Mouse (Mus musculus): ENCODE measurements around the gene Gpr173. TPM values are rescaled to one million over a fixed set of nuclear protein-coding genes. Genes with fewer than 3 reads are reported as not detected.

Gpr173 gene
- polyA plus RNA-seq (2012; ENCODE audit: insufficient read depth, low replicate concordance): not detected in 2 replicates

GRCm38 (mm10) chrX:152368397-152369273 is at the start of gene Gpr173:
Gene Gpr173, minus strand, starts transcription at chrX:152368704.
- no peaks in the 10 kb centered on the region for H3K36me3 ChIP-seq (replicated peaks; ENCODE audit: low read length)
- H3K4me3 ChIP-seq (replicated peaks): no peak within 1 kb of the TSS
- H3K27me3 ChIP-seq (replicated peaks): peaks cover 36% of the 10 kb centered on the region
- no peaks in the 10 kb centered on the region for H3K4me1 ChIP-seq
- TF ChIP-seq FLI1 (IDR thresholded peaks at IDR 0.05; ENCODE audit: low read length): no peak
- TF ChIP-seq GATA1 (IDR thresholded peaks at IDR 0.05; ENCODE audit: borderline replicate concordance, low read length): no peak
- no peaks in the 10 kb centered on the region for H3K9me3 ChIP-seq

GRCm38 (mm10) chrX:152403251-152403650 is 34.7 kb upstream of the Gpr173 start:
- no peaks in the 10 kb centered on the region for H3K9me3 ChIP-seq
- TF ChIP-seq GATA1 (IDR thresholded peaks at IDR 0.05; ENCODE audit: borderline replicate concordance, low read length) (no peak), FLI1 (IDR thresholded peaks at IDR 0.05; ENCODE audit: low read length) (no peak)
- H3K4me3 ChIP-seq (replicated peaks): no peak overlapping the region

GRCm38 (mm10) chrX:152400096-152400495 is 31.6 kb upstream of the Gpr173 start:
- Histone ChIP-seq H3K27me3 (replicated peaks) (peaks cover 20% of the 10 kb centered on the region), H3K4me1 (no peaks in the 10 kb centered on the region), H3K36me3 (replicated peaks; ENCODE audit: low read length) (no peaks in the 10 kb centered on the region), H3K4me3 (replicated peaks) (no peak overlapping the region), H3K9me3 (no peaks in the 10 kb centered on the region)
- TF ChIP-seq GATA1 (IDR thresholded peaks at IDR 0.05; ENCODE audit: borderline replicate concordance, low read length) (no peak), FLI1 (IDR thresholded peaks at IDR 0.05; ENCODE audit: low read length) (no peak)

More at GRCm38 (mm10) chrX:152403251-152403650, 34.7 kb upstream of the Gpr173 start:
- Histone ChIP-seq H3K4me1 (no peaks in the 10 kb centered on the region), H3K27me3 (replicated peaks) (peaks cover 24% of the 10 kb centered on the region), H3K36me3 (replicated peaks; ENCODE audit: low read length) (no peaks in the 10 kb centered on the region)

GRCm38 (mm10) chrX:152368054-152368396 is 479 bp downstream of the Gpr173 start:
- H3K9me3 ChIP-seq: no peaks in the 10 kb centered on the region
- H3K27me3 ChIP-seq (replicated peaks): peaks cover 39% of the 10 kb centered on the region
- H3K4me3 ChIP-seq (replicated peaks): no peak overlapping the region
- TF ChIP-seq GATA1 (IDR thresholded peaks at IDR 0.05; ENCODE audit: borderline replicate concordance, low read length): no peak
- TF ChIP-seq FLI1 (IDR thresholded peaks at IDR 0.05; ENCODE audit: low read length): no peak
- no peaks in the 10 kb centered on the region for H3K4me1 ChIP-seq
- H3K36me3 ChIP-seq (replicated peaks; ENCODE audit: low read length): no peaks in the 10 kb centered on the region

GRCm38 (mm10) chrX:152366418-152366817 is 2.1 kb downstream of the Gpr173 start:
- no peak overlapping the region for H3K4me3 ChIP-seq (replicated peaks)
- H3K9me3 ChIP-seq: no peaks in the 10 kb centered on the region
- H3K4me1 ChIP-seq: no peaks in the 10 kb centered on the region
- TF ChIP-seq GATA1 (IDR thresholded peaks at IDR 0.05; ENCODE audit: borderline replicate concordance, low read length): no peak
- TF ChIP-seq FLI1 (IDR thresholded peaks at IDR 0.05; ENCODE audit: low read length): no peak
- no peaks in the 10 kb centered on the region for H3K36me3 ChIP-seq (replicated peaks; ENCODE audit: low read length)
- peaks cover 39% of the 10 kb centered on the region for H3K27me3 ChIP-seq (replicated peaks)

GRCm38 (mm10) chrX:152352553-152353153 is 15.9 kb downstream of the Gpr173 start:
- no peak for TF ChIP-seq FLI1 (IDR thresholded peaks at IDR 0.05; ENCODE audit: low read length)
- TF ChIP-seq GATA1 (IDR thresholded peaks at IDR 0.05; ENCODE audit: borderline replicate concordance, low read length): no peak
- H3K4me1 ChIP-seq: peaks cover 15% of the 10 kb centered on the region
- no peaks in the 10 kb centered on the region for H3K36me3 ChIP-seq (replicated peaks; ENCODE audit: low read length)
- H3K27me3 ChIP-seq (replicated peaks): peaks cover 4% of the 10 kb centered on the region
- H3K9me3 ChIP-seq: no peaks in the 10 kb centered on the region
- H3K4me3 ChIP-seq (replicated peaks): peak overlapping the region; percentile 53

GRCm38 (mm10) chrX:152347041-152347440 is 21.5 kb downstream of the Gpr173 start:
- H3K4me3 ChIP-seq (replicated peaks): no peak overlapping the region
- H3K36me3 ChIP-seq (replicated peaks; ENCODE audit: low read length): no peaks in the 10 kb centered on the region
- H3K9me3 ChIP-seq: no peaks in the 10 kb centered on the region
- peaks cover 28% of the 10 kb centered on the region for H3K27me3 ChIP-seq (replicated peaks)
- peaks cover 12% of the 10 kb centered on the region for H3K4me1 ChIP-seq
- TF ChIP-seq GATA1 (IDR thresholded peaks at IDR 0.05; ENCODE audit: borderline replicate concordance, low read length) (no peak), FLI1 (IDR thresholded peaks at IDR 0.05; ENCODE audit: low read length) (no peak)

- no peak overlapping the region for H3K4me3 ChIP-seq (replicated peaks)
- H3K9me3 ChIP-seq: no peaks in the 10 kb centered on the region
- no peak for TF ChIP-seq FLI1 (IDR thresholded peaks at IDR 0.05; ENCODE audit: low read length)
- no peak for TF ChIP-seq GATA1 (IDR thresholded peaks at IDR 0.05; ENCODE audit: borderline replicate concordance, low read length)
- H3K4me1 ChIP-seq: peaks cover 14% of the 10 kb centered on the region
- H3K27me3 ChIP-seq (replicated peaks): peaks cover 28% of the 10 kb centered on the region
- no peaks in the 10 kb centered on the region for H3K36me3 ChIP-seq (replicated peaks; ENCODE audit: low read length)
Measured at GRCm38 (mm10) chrX:152346587-152346986, 21.9 kb downstream of the Gpr173 start.

- Histone ChIP-seq H3K4me1 (peaks cover 9% of the 10 kb centered on the region), H3K9me3 (no peaks in the 10 kb centered on the region), H3K4me3 (replicated peaks) (peak overlapping the region; percentile 94), H3K27me3 (replicated peaks) (peaks cover 26% of the 10 kb centered on the region), H3K36me3 (replicated peaks; ENCODE audit: low read length) (peaks cover 27% of the 10 kb centered on the region)
- TF ChIP-seq FLI1 (IDR thresholded peaks at IDR 0.05; ENCODE audit: low read length) (no peak), GATA1 (IDR thresholded peaks at IDR 0.05; ENCODE audit: borderline replicate concordance, low read length) (no peak)
Measured at GRCm38 (mm10) chrX:152342903-152343302, 25.6 kb downstream of the Gpr173 start.

GRCm38 (mm10) chrX:152342358-152342901 is 26.1 kb downstream of the Gpr173 start, which contains the start of gene Tspyl2:
Gene Tspyl2, minus strand, starts transcription at chrX:152342425.
- H3K9me3 ChIP-seq: no peaks in the 10 kb centered on the region
- peaks cover 14% of the 10 kb centered on the region for H3K4me1 ChIP-seq
- H3K4me3 ChIP-seq (replicated peaks): peak within 1 kb of the TSS; percentile 94
- peaks cover 25% of the 10 kb centered on the region for H3K27me3 ChIP-seq (replicated peaks)
- peaks cover 29% of the 10 kb centered on the region for H3K36me3 ChIP-seq (replicated peaks; ENCODE audit: low read length)
- TF ChIP-seq GATA1 (IDR thresholded peaks at IDR 0.05; ENCODE audit: borderline replicate concordance, low read length): no peak
- no peak for TF ChIP-seq FLI1 (IDR thresholded peaks at IDR 0.05; ENCODE audit: low read length)

Measured in megakaryocyte, embryonic 14.5 days (primary cell).